ENCODE assay signal across 13 mouse cellular contexts in the genomic region with DNA sequence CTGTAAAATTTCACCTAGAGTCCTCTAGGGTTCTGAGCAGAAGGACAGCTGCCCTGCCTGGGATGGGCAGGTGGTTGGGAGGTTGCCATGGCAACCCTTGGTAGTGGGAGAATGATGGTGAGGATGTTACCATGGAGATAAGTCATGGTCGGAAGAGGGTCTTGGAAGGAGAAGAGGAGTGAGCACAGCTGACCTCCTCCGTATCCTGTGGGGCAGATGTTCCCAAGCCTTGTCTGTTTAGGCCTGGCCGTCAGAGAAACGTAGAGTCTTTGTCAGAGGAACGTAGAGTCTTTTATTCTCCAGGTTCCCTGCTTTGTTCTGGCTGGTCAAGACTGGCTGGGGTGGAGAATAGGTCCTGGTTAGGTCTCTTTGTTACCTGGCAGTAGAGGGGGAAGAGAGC. TPM values are rescaled to one million over a fixed set of nuclear protein-coding genes. Genes with fewer than 3 reads are reported as not detected.
DNase-seq lines count a peak whose midpoint lies in the region; ATAC-seq lines count a peak whose summit lies in the region.
"Had no signal": no experiment of that assay in that cellular context is flagged by ENCODE, and none has a peak within 500 bp of the region (broad histone marks: within the 10 kb centered on the region; RNA-seq: fewer than 3 reads in every experiment).

No protein-coding gene starts in this region.

- peak overlapping the region; percentile 63; the same call in 1 of the 2 replicates for H3K27ac ChIP-seq in forebrain, embryonic 14.5 days (ENCODE audit: low read depth, low read length)
- H3K27ac ChIP-seq in midbrain, embryonic 10.5 days (replicated peaks), result peak overlapping the region; percentile 81
- peak overlapping the region; percentile 9; the same call in 1 of the 2 replicates for H3K27ac ChIP-seq in neural tube, embryonic 15.5 days (replicated peaks)
- H3K27ac ChIP-seq: heart, embryonic 10.5 days; limb, embryonic 15.5 days had no signal

- H3K27me3 ChIP-seq in forebrain, embryonic 14.5 days (replicated peaks; ENCODE audit: control insufficient read depth, insufficient read depth, low read length), result no peaks in the 10 kb centered on the region
- no peaks in the 10 kb centered on the region for H3K27me3 ChIP-seq in midbrain, embryonic 10.5 days (ENCODE audit: low read depth, poor library complexity, severe bottlenecking)
- H3K27me3 ChIP-seq in neural tube, embryonic 15.5 days (replicated peaks), result no peaks in the 10 kb centered on the region
- H3K27me3 ChIP-seq: limb, embryonic 15.5 days had no signal

- intact Hi-C loops in left cerebral cortex, postnatal 14 days (cut with DNase I), result loop anchor here (5.0 to 10.0 kb wide), 2 partner anchors 244 to 552 kb away; partner anchors contain the start of gene Xrcc5

- peak; percentile 37; the same call in 1 of the 2 replicates for ATAC-seq in forebrain, embryonic 14.5 days
- ATAC-seq in neural tube, embryonic 15.5 days (ENCODE audit: low FRiP score), result peak; percentile 50; the same call in 1 of the 2 replicates
- ATAC-seq: activated CD4-positive, CD25-positive, alpha-beta regulatory T cell, adult 4 months had no signal

- 57% methylated on average over 5 of the region's 5 CpGs for WGBS in forebrain, embryonic 14.5 days
- 41% methylated on average over 5 of the region's 5 CpGs for WGBS in midbrain, embryonic 10.5 days
- WGBS in neural tube, embryonic 15.5 days, result 12% methylated on average over 5 of the region's 5 CpGs

- H3K9me3 ChIP-seq in forebrain, embryonic 14.5 days (replicated peaks; ENCODE audit: control insufficient read depth, low read length), result no peaks in the 10 kb centered on the region
- no peaks in the 10 kb centered on the region for H3K9me3 ChIP-seq in midbrain, embryonic 10.5 days (replicated peaks)
- H3K9me3 ChIP-seq in neural tube, embryonic 15.5 days (replicated peaks), result no peaks in the 10 kb centered on the region
- H3K9me3 ChIP-seq: heart, embryonic 10.5 days; limb, embryonic 15.5 days had no signal

- 0 out of 2 replicates have a peak, but pooled peaks cover 6% of the 10 kb centered on the region for H3K36me3 ChIP-seq in forebrain, embryonic 14.5 days (ENCODE audit: control insufficient read depth, insufficient read depth, low read length)
- H3K36me3 ChIP-seq in midbrain, embryonic 10.5 days, result peaks cover 52% of the 10 kb centered on the region
- H3K36me3 ChIP-seq in neural tube, embryonic 15.5 days, result 0 out of 2 replicates have a peak, but pooled peaks cover 4% of the 10 kb centered on the region

- no peak overlapping the region for H3K4me2 ChIP-seq in forebrain, embryonic 14.5 days (ENCODE audit: low read length)
- H3K4me2 ChIP-seq in neural tube, embryonic 15.5 days, result no peak overlapping the region
- H3K4me2 ChIP-seq: limb, embryonic 15.5 days had no signal

- H3K9ac ChIP-seq in forebrain, embryonic 14.5 days (ENCODE audit: low read length), result no peak overlapping the region
- H3K9ac ChIP-seq in neural tube, embryonic 15.5 days (replicated peaks), result no peak overlapping the region
- H3K9ac ChIP-seq: limb, embryonic 15.5 days had no signal

- DNase-seq in embryo, embryonic 10 days (ENCODE audit: low spot score), result peak; percentile 52
- DNase-seq in embryo, embryonic 9.5 days (ENCODE audit: extremely low spot score), result no peak
- peak; percentile 69 for DNase-seq in forebrain, embryonic 14.5 days (ENCODE audit: low spot score)
- peak; percentile 72 for DNase-seq in midbrain, embryonic 10.5 days (ENCODE audit: low spot score)
- DNase-seq in kidney, adult 8-10 months, result no peak
- DNase-seq in left cerebral cortex, postnatal 14 days (ENCODE audit: low spot score in 2 of 2), result no peak
- no peak for DNase-seq in c-Kit-positive CD71-positive TER-119-positive erythroid progenitor cells, embryonic 14.5 days (ENCODE audit: low spot score)
- DNase-seq: kidney, postnatal 14 days had no signal

- no peak overlapping the region for H3K4me3 ChIP-seq in forebrain, embryonic 14.5 days (ENCODE audit: low read depth, low read length)
- H3K4me3 ChIP-seq in midbrain, embryonic 10.5 days, result no peak overlapping the region
- no peak overlapping the region for H3K4me3 ChIP-seq in neural tube, embryonic 15.5 days (replicated peaks)
- H3K4me3 ChIP-seq: heart, embryonic 10.5 days; limb, embryonic 15.5 days had no signal

- peaks cover 4% of the 10 kb centered on the region for H3K4me1 ChIP-seq in forebrain, embryonic 14.5 days (ENCODE audit: control insufficient read depth, insufficient read depth, low read length)
- peaks cover 27% of the 10 kb centered on the region for H3K4me1 ChIP-seq in midbrain, embryonic 10.5 days
- peaks cover 17% of the 10 kb centered on the region for H3K4me1 ChIP-seq in neural tube, embryonic 15.5 days
- H3K4me1 ChIP-seq: heart, embryonic 10.5 days had no signal

RNA-seq across cellular contexts. Expression of gene Igfbp5, which starts 15.8 kb away (rescaled TPM):
- 17.9 and 19.7 TPM in 2 replicates for polyA plus RNA-seq in forebrain, embryonic 14.5 days (2014; fragmentation: Nextera tagmentation; extraction: Ambion mirVana)
- polyA plus RNA-seq in midbrain, embryonic 10.5 days (2016; fragmentation: Nextera tagmentation; extraction: Ambion mirVana), result 48.2 and 49.9 TPM in 2 replicates
- polyA plus RNA-seq in neural tube, embryonic 15.5 days (2015; fragmentation: Nextera tagmentation; extraction: Ambion mirVana), result 90.8 and 102 TPM in 2 replicates
- total RNA-seq in left cerebral cortex, postnatal 14 days (2021), result 10 to 100 TPM; 65.5 to 79.3 TPM
- polyA plus RNA-seq: activated CD4-positive, CD25-positive, alpha-beta regulatory T cell, adult 4 months had no signal

RNA-seq across cellular contexts. Expression of gene Igfbp2, which starts 34.6 kb away (rescaled TPM):
- polyA plus RNA-seq in forebrain, embryonic 14.5 days (2014; fragmentation: Nextera tagmentation; extraction: Ambion mirVana), result 384 and 410 TPM in 2 replicates
- 585 and 600 TPM in 2 replicates for polyA plus RNA-seq in midbrain, embryonic 10.5 days (2016; fragmentation: Nextera tagmentation; extraction: Ambion mirVana)
- polyA plus RNA-seq in neural tube, embryonic 15.5 days (2015; fragmentation: Nextera tagmentation; extraction: Ambion mirVana), result 278 and 341 TPM in 2 replicates
- 100 to 1,000 TPM; 102 to 116 TPM for total RNA-seq in left cerebral cortex, postnatal 14 days (2021)
- total RNA-seq: monocyte, adult 5-6 weeks had no signal
- polyA plus RNA-seq: activated CD4-positive, CD25-positive, alpha-beta regulatory T cell, adult 4 months had no signal

Comparison
In these comparisons a context has a peak if more than half of its experiments do, and no peak if none do; other contexts are left out.
1. DNase-seq: peak in embryo, embryonic 10 days (single experiment), forebrain, embryonic 14.5 days (single experiment) and midbrain, embryonic 10.5 days (single experiment); none in embryo, embryonic 9.5 days (single experiment), kidney, adult 8-10 months (0 of 2), left cerebral cortex, postnatal 14 days (0 of 2) and c-Kit-positive CD71-positive TER-119-positive erythroid progenitor cells, embryonic 14.5 days (single experiment).
2. H3K27ac ChIP-seq: peak in every context shown above with its lines; median percentile 81 in midbrain, embryonic 10.5 days; 63 in forebrain, embryonic 14.5 days; 9 in neural tube, embryonic 15.5 days.